Mouse (Mus musculus) MEL (cell line): ENCODE data around the gene Cep152. TPM values are rescaled to one million over a fixed set of nuclear protein-coding genes. Genes with fewer than 3 reads are reported as not detected.

Source experiments
- DNase-seq: peaks from one replicate; pipeline ENCODE4 v3.0.0; 2011; ENCODE audit warnings: low read depth, low spot score
- H3K27ac ChIP-seq: 2 replicates; pipeline ENCODE4 v1.5.1; 2012; ENCODE audit warnings: low read depth, mild to moderate bottlenecking, control low read depth, low read length, moderate library complexity; ENCODE audit not compliant: control insufficient read depth
- H3K27me3 ChIP-seq, 2 experiments: fragments of 150-350 bp in 1 of 2; sonication (generic) in 1 of 2; 2 replicates each; pipeline ENCODE4 v1.6.1; 2012; ENCODE audit warnings: low read length in 2 of 2, mild to moderate bottlenecking in 2 of 2, improper control_type of control experiment in 1 of 2, moderate library complexity in 1 of 2; ENCODE audit not compliant: insufficient read depth in 2 of 2, control insufficient read depth in 1 of 2
- H3K36me3 ChIP-seq, 2 experiments: 2 replicates each; pipeline ENCODE4 v1.6.1; 2012 to 2014; ENCODE audit warnings: low read length in 2 of 2, improper control_type of control experiment in 1 of 2, inconsistent platforms in 1 of 2, mild to moderate bottlenecking in 1 of 2; ENCODE audit not compliant: insufficient read depth in 2 of 2, control insufficient read depth in 1 of 2
- H3K4me1 ChIP-seq, 2 experiments: fragments of 150-350 bp in 1 of 2; sonication (generic) in 1 of 2; 2 replicates each; pipeline ENCODE4 v1.6.1; 2012; ENCODE audit warnings: low read length in 2 of 2, improper control_type of control experiment in 1 of 2, mild to moderate bottlenecking in 1 of 2; ENCODE audit not compliant: insufficient read depth in 2 of 2, control insufficient read depth in 1 of 2
- H3K4me3 ChIP-seq, 2 experiments: fragments of 150-350 bp in 1 of 2; sonication (generic) in 1 of 2; 2 replicates each; pipeline ENCODE4 v1.5.1; 2012; ENCODE audit warnings: low read depth in 2 of 2, low read length in 2 of 2, mild to moderate bottlenecking in 2 of 2, moderate library complexity in 2 of 2, control low read depth in 1 of 2, improper control_type of control experiment in 1 of 2; ENCODE audit not compliant: control insufficient read depth in 1 of 2, insufficient read depth in 1 of 2
- H3K79me2 ChIP-seq: 2 replicates; pipeline ENCODE4 v1.6.1; 2012; ENCODE audit warnings: mild to moderate bottlenecking, low read length, moderate library complexity; ENCODE audit not compliant: control insufficient read depth, poor library complexity, insufficient read depth
- H3K9ac ChIP-seq: 2 replicates; pipeline ENCODE4 v1.6.1; 2012; ENCODE audit warnings: low read depth, mild to moderate bottlenecking, control low read depth, low read length, moderate library complexity; ENCODE audit not compliant: control insufficient read depth, poor library complexity, severe bottlenecking
- H3K9me3 ChIP-seq: fragments of 150-350 bp; sonication (generic); replicated peaks from 2 replicates; pipeline ENCODE4 v1.6.1; 2012; ENCODE audit warnings: mild to moderate bottlenecking, low read length, improper control_type of control experiment, moderate library complexity; ENCODE audit not compliant: insufficient read depth
- E2F4 ChIP-seq: IDR thresholded peaks from 2 replicates; pipeline ENCODE4 v1.6.1; 2011; ENCODE audit warnings: low read depth, low read length, improper control_type of control experiment, borderline replicate concordance
- EP300 ChIP-seq, 2 experiments: IDR thresholded peaks; 2 replicates each; pipeline ENCODE4 v1.6.1; 2011; ENCODE audit warnings: improper control_type of control experiment in 2 of 2, low read length in 2 of 2, low read depth in 1 of 2, mild to moderate bottlenecking in 1 of 2
- GABPA ChIP-seq: IDR thresholded peaks from 2 replicates; pipeline ENCODE4 v1.6.1; 2012; ENCODE audit warnings: low read depth, mild to moderate bottlenecking, inconsistent platforms, low read length, improper control_type of control experiment, moderate library complexity
- GATA1 ChIP-seq: IDR thresholded peaks from 2 replicates; pipeline ENCODE4 v1.6.1; 2011; ENCODE audit warnings: low read depth, low read length, improper control_type of control experiment
- MAFK ChIP-seq: IDR thresholded peaks from 2 replicates; pipeline ENCODE4 v1.6.1; 2011; ENCODE audit warnings: low read depth, mild to moderate bottlenecking, low read length, improper control_type of control experiment, borderline replicate concordance
- MEF2A ChIP-seq: IDR thresholded peaks from 2 replicates; pipeline ENCODE4 v1.6.1; 2014; ENCODE audit warnings: low read depth, mild to moderate bottlenecking, inconsistent platforms, low read length, improper control_type of control experiment; ENCODE audit not compliant: poor library complexity, insufficient replicate concordance, severe bottlenecking; ENCODE audit errors: extremely low read depth
- NELFE ChIP-seq: IDR thresholded peaks from 2 replicates; pipeline ENCODE4 v1.6.1; 2011; ENCODE audit warnings: low read depth, low read length, improper control_type of control experiment
- RCOR1 ChIP-seq: IDR thresholded peaks from 2 replicates; pipeline ENCODE4 v1.6.1; 2012; ENCODE audit warnings: low read depth, mild to moderate bottlenecking, inconsistent platforms, low read length, improper control_type of control experiment
- TAL1 ChIP-seq: IDR thresholded peaks from 2 replicates; pipeline ENCODE4 v1.6.1; 2012; ENCODE audit warnings: mild to moderate bottlenecking, inconsistent platforms, low read length, moderate library complexity, mixed read lengths
- TCF12 ChIP-seq: IDR thresholded peaks from 2 replicates; pipeline ENCODE4 v1.6.1; 2014; ENCODE audit warnings: low read depth, mild to moderate bottlenecking, inconsistent platforms, low read length, improper control_type of control experiment, moderate library complexity
- UBTF ChIP-seq: IDR thresholded peaks from 2 replicates; pipeline ENCODE4 v1.6.1; 2012; ENCODE audit warnings: low read depth, mild to moderate bottlenecking, inconsistent platforms, low read length, improper control_type of control experiment, moderate library complexity, borderline replicate concordance; ENCODE audit not compliant: insufficient read depth
- USF2 ChIP-seq, 2 experiments: IDR thresholded peaks; 2 replicates each; pipeline ENCODE4 v1.6.1; 2011 to 2012; ENCODE audit warnings: improper control_type of control experiment in 2 of 2, low read length in 2 of 2, borderline replicate concordance in 1 of 2, inconsistent platforms in 1 of 2, low read depth in 1 of 2, mild to moderate bottlenecking in 1 of 2; ENCODE audit not compliant: insufficient read depth in 1 of 2
- ZMIZ1 ChIP-seq: IDR thresholded peaks from 2 replicates; pipeline ENCODE4 v1.6.1; 2012; ENCODE audit warnings: low read depth, mild to moderate bottlenecking, inconsistent platforms, low read length, improper control_type of control experiment, moderate library complexity
- polyA plus RNA-seq, 2 experiments: library from polyadenylated mRNA; stranded (reverse) in 1 of 2; unstranded in 1 of 2; fragments of >175 nt in 1 of 2; fragments of >200 nt in 1 of 2; gene quantifications; 2 replicates each; pipeline versions ENCODE4 v1.2.1 to v1.2.4; 2012; ENCODE audit warnings: low replicate concordance in 2 of 2, low read depth in 1 of 2; ENCODE audit not compliant: insufficient read length in 2 of 2, insufficient read depth in 1 of 2, missing spikeins in 1 of 2
- total RNA-seq: library from RNA; depleted of rRNA; stranded (reverse); fragments of 300-350 nt; gene quantifications from 2 replicates; pipeline ENCODE4 v1.2.3, GENCODE M21; 2012

Gene Cep152
- total and polyA plus RNA-seq, 3 experiments = 13.9 to 14.1 TPM; not detected in 1

GRCm38 (mm10) chr2:125591895-125592294 is 33.0 kb downstream of the Cep152 start:
- no peak for DNase-seq
- H3K9me3 ChIP-seq = no peaks in the 10 kb centered on the region
- H3K36me3 ChIP-seq = peaks cover 0 to 14% of the 10 kb centered on the region in 2 experiments; a peak in 3 of 4 replicates
- no peaks in the 10 kb centered on the region; the same call in 1 of the 2 replicates for H3K79me2 ChIP-seq
- no peaks in the 10 kb centered on the region for H3K27me3 ChIP-seq
- no peak overlapping the region for H3K27ac ChIP-seq
- H3K4me1 ChIP-seq = no peaks in the 10 kb centered on the region
- H3K9ac ChIP-seq = no peak overlapping the region
- TF ChIP-seq UBTF (no peak), MEF2A (no peak), TAL1 (no peak), RCOR1 (no peak), TCF12 (no peak), E2F4 (no peak), USF2 (IDR thresholded peaks at IDR 0.05; ENCODE audit: borderline replicate concordance in 1 of 2, insufficient read depth in 1 of 2, low read depth in 1 of 2, low read length in 2 of 2) (no peak), GABPA (no peak), ZMIZ1 (no peak), NELFE (no peak)
- H3K4me3 ChIP-seq = no peak overlapping the region

GRCm38 (mm10) chr2:125589287-125589686 is 35.6 kb downstream of the Cep152 start:
- H3K36me3 ChIP-seq = peaks cover 0 to 21% of the 10 kb centered on the region in 2 experiments; a peak in 3 of 4 replicates
- H3K9me3 ChIP-seq = no peaks in the 10 kb centered on the region
- no peaks in the 10 kb centered on the region for H3K27me3 ChIP-seq
- DNase-seq = peak; percentile 35
- peak; percentile 27; the same call in 1 of the 2 replicates for TF ChIP-seq TCF12
- peak; percentile 41 to 53; a peak in 3 of 4 replicates for TF ChIP-seq EP300 (IDR thresholded peaks at IDR 0.05; ENCODE audit: low read depth in 1 of 2, low read length in 2 of 2)
- TF ChIP-seq MAFK = no peak
- 0 out of 2 replicates have a peak, but pooled peaks have one; percentile 46 for TF ChIP-seq RCOR1
- 0 out of 2 replicates have a peak, but pooled peaks have one; percentile 25 for TF ChIP-seq GATA1
- TF ChIP-seq ZMIZ1 = no peak
- TF ChIP-seq TAL1 = peak; percentile 47
- no peak for TF ChIP-seq MEF2A
- H3K4me1 ChIP-seq = no peaks in the 10 kb centered on the region
- no peak overlapping the region for H3K4me3 ChIP-seq
- no peak overlapping the region for H3K27ac ChIP-seq
- H3K9ac ChIP-seq = no peak overlapping the region
- H3K79me2 ChIP-seq = no peaks in the 10 kb centered on the region
